Mouse (Mus musculus) lung, adult 2 months (tissue): ENCODE data around the gene Teddm1a.

Experiments used
- CTCF ChIP-seq: fragments of 200-500 bp; IDR thresholded peaks from 2 replicates; pipeline ENCODE4 v1.5.1; 2011; ENCODE audit warnings: mild to moderate bottlenecking, low read length, control low read depth; ENCODE audit not compliant: insufficient read depth
- POLR2A ChIP-seq: fragments of 200-500 bp; IDR thresholded peaks from 2 replicates; pipeline ENCODE4 v1.6.1; 2011; ENCODE audit warnings: low read depth, mild to moderate bottlenecking, control low read depth, low read length, borderline replicate concordance; ENCODE audit errors: extremely low read depth

DNA sequence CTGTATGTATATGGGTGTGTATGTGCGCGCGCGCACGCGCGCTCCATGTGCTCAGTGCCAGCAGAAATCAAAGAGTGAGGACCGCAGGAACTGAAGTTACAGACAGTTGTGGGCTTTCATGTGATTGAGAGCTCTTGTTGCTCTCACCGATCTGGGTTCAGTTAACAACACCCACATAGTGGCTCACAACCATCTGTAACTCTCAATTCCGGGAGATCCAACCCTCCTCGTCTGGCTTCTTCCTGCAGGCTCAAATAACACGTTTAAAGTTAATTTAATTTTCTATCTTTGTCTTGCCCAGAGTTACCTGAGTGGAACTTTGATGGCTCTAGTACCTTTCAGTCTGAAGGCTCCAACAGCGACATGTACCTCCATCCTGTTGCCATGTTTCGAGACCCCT is 12.7 kb downstream of the Teddm1a start:
- no peak for TF ChIP-seq CTCF
- TF ChIP-seq POLR2A = no peak
